ENCODE assay signal across 15 mouse cellular contexts in genomic region chr11:5145600-5145999, GRCm38 (mm10).
"Had no signal": no experiment of that assay in that cellular context is flagged by ENCODE, and none has a peak within 500 bp of the region (broad histone marks: within the 10 kb centered on the region; RNA-seq: fewer than 3 reads in every experiment).

No protein-coding gene starts in this region.

- H3K36me3 ChIP-seq: intestine, embryonic 15.5 days; limb, embryonic 12.5 days; limb, embryonic 15.5 days; midbrain, embryonic 13.5 days had no signal

- H3K27ac ChIP-seq: intestine, embryonic 15.5 days; left cerebral cortex, adult 2 months; limb, embryonic 12.5 days; limb, embryonic 15.5 days; liver, embryonic 14.5 days; macrophage; midbrain, embryonic 13.5 days had no signal

- H3K4me3 ChIP-seq: intestine, embryonic 15.5 days; left cerebral cortex, adult 2 months; limb, embryonic 12.5 days; limb, embryonic 15.5 days; midbrain, embryonic 13.5 days had no signal

- DNase-seq: layer of hippocampus, postnatal 36 days; left cerebral cortex, postnatal 4 days; liver, postnatal 0 days; lung, embryonic 14.5 days; thymus, adult 18-20 months; thymus, postnatal 36 days had no signal

- H3K27me3 ChIP-seq: intestine, embryonic 15.5 days; midbrain, embryonic 13.5 days had no signal

- H3K9me3 ChIP-seq: intestine, embryonic 15.5 days; limb, embryonic 12.5 days; limb, embryonic 15.5 days; midbrain, embryonic 13.5 days had no signal

- ATAC-seq: intestine, embryonic 15.5 days; liver, postnatal 0 days; lung, postnatal 0 days; midbrain, embryonic 13.5 days had no signal

- H3K4me2 ChIP-seq: intestine, embryonic 15.5 days; limb, embryonic 12.5 days; limb, embryonic 15.5 days; liver, embryonic 11.5 days; lung, embryonic 14.5 days; midbrain, embryonic 13.5 days had no signal

- H3K9ac ChIP-seq: intestine, embryonic 15.5 days; limb, embryonic 12.5 days; limb, embryonic 15.5 days; liver, embryonic 14.5 days; liver, postnatal 0 days; lung, embryonic 14.5 days; midbrain, embryonic 13.5 days had no signal
